Mouse (Mus musculus) heart, embryonic 10.5 days (tissue): ENCODE results near the gene Rtl5. TPM values are rescaled to one million over a fixed set of nuclear protein-coding genes. Genes with fewer than 3 reads are reported as not detected.

ENCODE experiments used
- DNase-seq: peaks from one replicate; pipeline ENCODE4 v3.0.0-alpha.2; 2017; ENCODE audit warnings: low spot score
- H3K27ac ChIP-seq: fragments of 300-500 bp; sonication (generic); 2 replicates; pipeline ENCODE4 v1.5.1; 2016; ENCODE audit warnings: mild to moderate bottlenecking
- H3K27me3 ChIP-seq: fragments of 300-500 bp; sonication (generic); 2 replicates; pipeline ENCODE4 v1.6.1; 2016; ENCODE audit warnings: mild to moderate bottlenecking; ENCODE audit not compliant: poor library complexity, insufficient read depth, severe bottlenecking
- H3K36me3 ChIP-seq: fragments of 300-500 bp; sonication (generic); 2 replicates; pipeline ENCODE4 v1.6.1; 2016; ENCODE audit warnings: mild to moderate bottlenecking, moderate library complexity
- H3K4me1 ChIP-seq: fragments of 300-500 bp; sonication (generic); 2 replicates; pipeline ENCODE4 v1.6.1; 2016; ENCODE audit warnings: mild to moderate bottlenecking
- H3K4me3 ChIP-seq: fragments of 300-500 bp; sonication (generic); 2 replicates; pipeline ENCODE4 v1.5.1; 2016; ENCODE audit warnings: mild to moderate bottlenecking, moderate library complexity
- H3K9me3 ChIP-seq: fragments of 300-500 bp; sonication (generic); 2 replicates; pipeline ENCODE4 v1.6.1; 2016; ENCODE audit warnings: mild to moderate bottlenecking, moderate library complexity
- WGBS: fragments of 180-500 bp; shearing (Covaris S2); methylation state at CpG from one replicate; pipeline ENCODE4 v1.1.7; 2016; 5-methylcytosine and 5-hydroxymethylcytosine counted together
- polyA plus RNA-seq: library from polyadenylated mRNA; unstranded; fragments of >200 nt; fragmentation: Nextera tagmentation; extraction: Ambion mirVana; gene quantifications from 2 replicates; pipeline ENCODE4 v1.2.1, GENCODE M21; 2016

Gene Rtl5
- polyA plus RNA-seq, 1 experiment from 2014 or later = 0.92 TPM

GRCm38 (mm10) chrX:102031851-102032250 is 39.3 kb downstream of the Rtl5 start:
- WGBS = 37% methylated on average over 6 of the region's 6 CpGs
- peaks cover 11% of the 10 kb centered on the region; the same call in 1 of the 2 replicates for H3K27me3 ChIP-seq
- H3K27ac ChIP-seq = no peak overlapping the region
- peaks cover 10% of the 10 kb centered on the region; the same call in 1 of the 2 replicates for H3K4me1 ChIP-seq
- H3K36me3 ChIP-seq = no peaks in the 10 kb centered on the region
- no peaks in the 10 kb centered on the region for H3K9me3 ChIP-seq
- H3K4me3 ChIP-seq = no peak overlapping the region
- no peak for DNase-seq

- no peak overlapping the region for H3K4me3 ChIP-seq
- H3K36me3 ChIP-seq = no peaks in the 10 kb centered on the region
- peaks cover 26% of the 10 kb centered on the region; the same call in 1 of the 2 replicates for H3K27me3 ChIP-seq
- 65% methylated on average over 3 of the region's 3 CpGs for WGBS
- H3K4me1 ChIP-seq = peaks cover 10% of the 10 kb centered on the region
- DNase-seq = no peak
- H3K9me3 ChIP-seq = no peaks in the 10 kb centered on the region
- H3K27ac ChIP-seq = no peak overlapping the region
Measured at GRCm38 (mm10) chrX:102024976-102025375, 46.1 kb downstream of the Rtl5 start.

GRCm38 (mm10) chrX:102019471-102020240 is 51.4 kb downstream of the Rtl5 start:
- DNase-seq = no peak
- 54% methylated on average over 7 of the region's 7 CpGs for WGBS
- Histone ChIP-seq H3K4me1 (peaks cover 40% of the 10 kb centered on the region), H3K4me3 (no peak overlapping the region), H3K36me3 (no peaks in the 10 kb centered on the region), H3K27me3 (peaks cover 62% of the 10 kb centered on the region; the same call in 1 of the 2 replicates), H3K27ac (peak overlapping the region; percentile 60), H3K9me3 (no peaks in the 10 kb centered on the region)

- Histone ChIP-seq H3K27me3 (peaks cover 65% of the 10 kb centered on the region; the same call in 1 of the 2 replicates), H3K4me1 (peaks cover 40% of the 10 kb centered on the region), H3K9me3 (no peaks in the 10 kb centered on the region), H3K27ac (peak overlapping the region; percentile 72; the same call in 1 of the 2 replicates), H3K4me3 (peak overlapping the region; percentile 24; the same call in 1 of the 2 replicates), H3K36me3 (no peaks in the 10 kb centered on the region)
- WGBS = 27% methylated on average over 3 of the region's 3 CpGs
- peak; percentile 84 for DNase-seq
Measured at GRCm38 (mm10) chrX:102018890-102019289, 52.2 kb downstream of the Rtl5 start.

GRCm38 (mm10) chrX:102017213-102017923 is 53.7 kb downstream of the Rtl5 start:
- DNase-seq = no peak
- H3K36me3 ChIP-seq = no peaks in the 10 kb centered on the region
- H3K27ac ChIP-seq = peak overlapping the region; percentile 79
- no peak overlapping the region for H3K4me3 ChIP-seq
- H3K9me3 ChIP-seq = no peaks in the 10 kb centered on the region
- peaks cover 37% of the 10 kb centered on the region for H3K4me1 ChIP-seq
- WGBS = 27% methylated on average over 9 of the region's 9 CpGs
- H3K27me3 ChIP-seq = peaks cover 59% of the 10 kb centered on the region; the same call in 1 of the 2 replicates

Other genes starting within 250 kb of the Rtl5 start
- gene Nhsl2, start 221.9 kb downstream of the Rtl5 start, polyA plus RNA-seq = 30.5 and 33.7 TPM in 2 replicates
- gene Pin4, start 48.1 kb upstream of the Rtl5 start, polyA plus RNA-seq = 44.6 and 65.4 TPM in 2 replicates
- 13.0 and 13.1 TPM in 2 replicates for gene Ercc6l, start 85.8 kb upstream of the Rtl5 start, polyA plus RNA-seq
- 479 and 547 TPM in 2 replicates for gene Rps4x, start 118.1 kb upstream of the Rtl5 start, polyA plus RNA-seq
- gene Cited1, start 180.9 kb upstream of the Rtl5 start, polyA plus RNA-seq = 374 and 827 TPM in 2 replicates